Mouse (Mus musculus): ENCODE data around the gene Cacnb1.

Cacnb1 gene

GRCm38 (mm10) chr11:97958641-97959299 is 64.1 kb downstream of the Cacnb1 start:
- intact Hi-C loops (cut with DNase I) = no loop called here

GRCm38 (mm10) chr11:97956905-97957560 is 65.8 kb downstream of the Cacnb1 start:
- intact Hi-C loops (cut with DNase I) = no loop called here

- intact Hi-C loops (cut with DNase I) = no loop called here
These were observed 66.9 kb downstream of the Cacnb1 start for GRCm38 (mm10) chr11:97955915-97956314.

- intact Hi-C loops (cut with DNase I) = no loop called here
These were observed 67.5 kb downstream of the Cacnb1 start for GRCm38 (mm10) chr11:97955146-97955902.

GRCm38 (mm10) chr11:97954469-97955141 is 68.2 kb downstream of the Cacnb1 start:
- intact Hi-C loops (cut with DNase I) = no loop called here

DNA sequence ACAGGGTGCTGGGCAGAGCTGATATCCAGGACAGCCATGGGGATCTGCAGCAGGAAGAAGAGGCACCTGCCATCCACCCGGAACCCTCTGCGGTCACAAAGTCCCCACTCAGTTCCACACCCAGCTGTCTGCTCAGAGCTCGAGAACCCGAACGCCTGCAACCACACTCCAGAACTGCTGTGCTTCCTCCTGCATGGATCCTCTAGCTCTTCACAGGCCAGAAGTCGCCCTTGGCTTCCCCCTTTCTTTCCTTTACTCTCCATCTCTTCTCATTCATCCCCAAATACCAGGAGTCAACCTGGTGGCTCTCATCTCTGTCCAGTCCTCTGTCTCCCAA is 68.9 kb downstream of the Cacnb1 start:
- intact Hi-C loops (cut with DNase I) = no loop called here

- intact Hi-C loops (cut with DNase I) = no loop called here
These were observed 69.5 kb downstream of the Cacnb1 start for GRCm38 (mm10) chr11:97953179-97953938.

GRCm38 (mm10) chr11:97952367-97953006 is 70.3 kb downstream of the Cacnb1 start:
- intact Hi-C loops (cut with DNase I) = no loop called here

Small RNA genes within 50 kb of the gene (microRNA-seq; reads per million reads assigned to microRNA genes)
- 0 reads per million in 2 experiments for gene Gm27597
